Comparison of ENCODE assay signal across 7 mouse cellular contexts in the genomic region with DNA sequence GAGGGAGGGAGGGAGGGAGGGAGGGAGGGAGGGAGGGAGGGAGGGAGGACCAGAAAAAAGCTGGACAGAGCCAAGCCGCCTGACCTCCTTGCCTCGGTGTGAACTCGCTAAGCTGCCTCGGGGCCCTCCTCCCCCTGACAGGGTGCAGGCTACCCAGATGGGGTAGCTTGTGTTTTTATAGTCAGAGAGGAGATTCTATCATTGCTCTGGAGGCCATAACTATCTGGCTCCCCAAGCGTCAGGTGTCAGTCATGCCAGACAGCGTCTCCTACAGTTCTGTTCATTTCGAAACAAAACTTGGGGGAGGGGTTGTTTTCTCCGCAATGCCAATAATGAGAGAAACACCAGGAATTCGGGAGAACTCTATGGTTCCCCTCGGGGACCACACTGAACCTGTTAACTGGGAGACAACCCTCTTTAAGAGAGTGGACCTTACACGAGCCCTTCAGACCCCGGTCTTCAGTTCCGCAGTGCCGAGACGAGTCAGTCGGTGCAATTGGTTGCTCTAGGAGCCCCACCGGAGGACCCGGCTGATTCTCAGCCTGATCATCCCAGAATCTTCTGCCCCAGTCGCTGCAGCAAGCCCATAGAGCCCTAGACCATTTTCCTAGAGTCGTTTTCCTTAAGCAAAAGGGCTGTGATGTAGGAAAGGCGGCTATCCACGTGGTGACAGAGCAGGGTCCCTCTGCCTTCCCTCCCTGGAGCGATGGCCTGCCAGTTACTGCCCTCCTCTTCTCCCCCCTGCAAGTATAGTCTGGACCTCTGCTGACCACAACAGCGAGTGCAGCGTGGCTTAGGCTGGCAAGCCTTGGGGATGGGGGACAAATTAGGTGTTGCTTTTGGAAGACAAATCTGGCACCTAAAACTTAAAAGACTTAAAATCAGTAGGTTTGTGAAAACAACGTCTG. TPM values are rescaled to one million over a fixed set of nuclear protein-coding genes. Genes with fewer than 3 reads are reported as not detected.
DNase-seq lines count a peak whose midpoint lies in the region; ATAC-seq and TF ChIP-seq lines count a peak whose summit lies in the region.

No protein-coding gene starts in this region.

- under 1% methylated on average over 26 of the region's 26 CpGs for WGBS in hindbrain, embryonic 13.5 days
- under 1% methylated on average over 26 of the region's 26 CpGs for WGBS in midbrain, embryonic 10.5 days

- no peak for TF ChIP-seq CTCF in brain, embryonic 14.5 days (IDR thresholded peaks at IDR 0.05; ENCODE audit: borderline replicate concordance, extremely low read depth, insufficient read depth, insufficient read length)

- DNase-seq in ES-CJ7 (ENCODE audit: low read depth, low spot score) = peak; percentile 69
- DNase-seq in brain, embryonic 14.5 days (ENCODE audit: low read depth) = peak; percentile 22
- DNase-seq in midbrain, embryonic 10.5 days (ENCODE audit: low spot score) = peak; percentile 54
- no peak for DNase-seq in ovary, adult 18-20 months (ENCODE audit: low spot score)
- no peak for DNase-seq in urinary bladder, postnatal 4 days (ENCODE audit: low spot score in 2 of 2)

- no peaks in the 10 kb centered on the region for H3K36me3 ChIP-seq in hindbrain, embryonic 13.5 days
- no peaks in the 10 kb centered on the region for H3K36me3 ChIP-seq in midbrain, embryonic 10.5 days

- peaks cover 37% of the 10 kb centered on the region for H3K4me1 ChIP-seq in hindbrain, embryonic 13.5 days (replicated peaks)
- H3K4me1 ChIP-seq in midbrain, embryonic 10.5 days = peaks cover 53% of the 10 kb centered on the region

- TF ChIP-seq POLR2A in brain, embryonic 14.5 days (IDR thresholded peaks at IDR 0.05; ENCODE audit: borderline replicate concordance, extremely low read depth, insufficient read depth, insufficient read length, poor library complexity, severe bottlenecking) = no peak

- H3K27ac ChIP-seq in hindbrain, embryonic 13.5 days = no peak overlapping the region
- H3K27ac ChIP-seq in midbrain, embryonic 10.5 days (replicated peaks) = peak overlapping the region; percentile 74

- H3K9ac ChIP-seq in hindbrain, embryonic 13.5 days = peak overlapping the region; percentile 24

- H3K4me2 ChIP-seq in hindbrain, embryonic 13.5 days = peak overlapping the region; percentile 98

- H3K4me3 ChIP-seq in hindbrain, embryonic 13.5 days = peak overlapping the region; percentile 40
- H3K4me3 ChIP-seq in midbrain, embryonic 10.5 days = peak overlapping the region; percentile 89

- peaks cover 66% of the 10 kb centered on the region for H3K27me3 ChIP-seq in hindbrain, embryonic 13.5 days
- H3K27me3 ChIP-seq in midbrain, embryonic 10.5 days (ENCODE audit: low read depth, poor library complexity, severe bottlenecking) = peaks cover 71% of the 10 kb centered on the region

- H3K9me3 ChIP-seq in hindbrain, embryonic 13.5 days = no peaks in the 10 kb centered on the region
- H3K9me3 ChIP-seq in midbrain, embryonic 10.5 days (replicated peaks) = no peaks in the 10 kb centered on the region

- no peak for ATAC-seq in hindbrain, embryonic 13.5 days (ENCODE audit: low FRiP score)
- ATAC-seq in megakaryocyte-erythroid progenitor cell, adult 5-6 weeks (replicated peaks; ENCODE audit: low FRiP score, low TSS enrichment, poor library complexity, severe bottlenecking) = no peak

RNA-seq across cellular contexts. Expression of a gene that starts 1.2 kb away (rescaled TPM):
- polyA plus RNA-seq in brain, embryonic 14.5 days (2012; rRNA removed) = 2.0 and 3.4 TPM in 2 replicates
- polyA plus RNA-seq in hindbrain, embryonic 13.5 days (2015; fragmentation: Nextera tagmentation; extraction: Ambion mirVana) = 0.98 and 1.3 TPM in 2 replicates
- polyA plus RNA-seq in midbrain, embryonic 10.5 days (2016; fragmentation: Nextera tagmentation; extraction: Ambion mirVana) = 2.8 and 3.4 TPM in 2 replicates
- total RNA-seq in megakaryocyte-erythroid progenitor cell, adult 5-6 weeks (2014; fragmentation: Nextera tagmentation) = not detected in 2 replicates
- total RNA-seq in megakaryocyte-erythroid progenitor cell, adult 5-6 weeks (2017) = not detected in 2 replicates

RNA-seq across cellular contexts. Expression of a gene that starts 59.9 kb away (rescaled TPM):
- polyA plus RNA-seq in brain, embryonic 14.5 days (2012; rRNA removed) = 18.8 and 19.5 TPM in 2 replicates
- 23.5 and 28.1 TPM in 2 replicates for polyA plus RNA-seq in hindbrain, embryonic 13.5 days (2015; fragmentation: Nextera tagmentation; extraction: Ambion mirVana)
- 13.8 and 14.6 TPM in 2 replicates for polyA plus RNA-seq in midbrain, embryonic 10.5 days (2016; fragmentation: Nextera tagmentation; extraction: Ambion mirVana)
- 1.4 and 4.1 TPM in 2 replicates for total RNA-seq in megakaryocyte-erythroid progenitor cell, adult 5-6 weeks (2014; fragmentation: Nextera tagmentation)
- total RNA-seq in megakaryocyte-erythroid progenitor cell, adult 5-6 weeks (2017) = 1.6 and 8.2 TPM in 2 replicates

Comparison
In these comparisons a context has a peak if more than half of its experiments do, and no peak if none do; other contexts are left out.
1. DNase-seq: peak in ES-CJ7 (single experiment), brain, embryonic 14.5 days (single experiment) and midbrain, embryonic 10.5 days (single experiment); none in ovary, adult 18-20 months (single experiment) and urinary bladder, postnatal 4 days (0 of 2).